Mouse (Mus musculus) left cerebral cortex, postnatal 25 days (tissue): ENCODE measurements around the gene Rrp8. TPM values are rescaled to one million over a fixed set of nuclear protein-coding genes. Genes with fewer than 3 reads are reported as not detected.

ENCODE experiments used
- DNase-seq, 2 experiments: peaks; one replicate each; pipeline ENCODE4 v3.0.0; 2022; ENCODE audit warnings: low spot score in 2 of 2, mixed read lengths in 1 of 2
- intact Hi-C: fragments of 180-260 bp; cut with DNase I; formaldehyde crosslinking; loops from one replicate; pipeline ENCODE4 v1.15.1; 2025
- total RNA-seq, 2 experiments: library from RNA; stranded (reverse); gene quantifications; 2 replicates each; pipeline ENCODE4 v1.2.3; 2021

The Rrp8 gene
- total RNA-seq, 2 experiments from 2014 or later: 11.0 to 12.6 TPM

DNA sequence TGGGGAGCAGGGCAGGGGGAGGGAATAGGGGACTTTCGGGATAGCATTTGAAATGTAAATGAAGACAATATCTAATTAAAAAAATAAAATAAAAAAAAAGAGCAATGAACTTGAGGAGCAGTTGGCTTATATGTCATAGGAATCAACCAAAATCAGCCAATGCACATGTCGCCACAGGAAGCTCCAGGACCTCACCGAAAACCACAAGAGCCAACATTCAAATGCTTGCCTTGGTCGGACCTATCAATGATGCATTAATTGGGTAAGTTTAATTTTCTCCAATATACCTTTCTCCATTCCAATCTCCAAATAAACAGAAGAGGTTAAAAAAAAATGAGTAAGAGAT, 10.2 kb downstream of the Rrp8 start:
- no peak for DNase-seq
- intact Hi-C loops: loop anchor here (1.0 to 2.0 kb wide), 2 partner anchors 20 to 84 kb away; partner anchors contain the start of gene Mrpl17

DNA sequence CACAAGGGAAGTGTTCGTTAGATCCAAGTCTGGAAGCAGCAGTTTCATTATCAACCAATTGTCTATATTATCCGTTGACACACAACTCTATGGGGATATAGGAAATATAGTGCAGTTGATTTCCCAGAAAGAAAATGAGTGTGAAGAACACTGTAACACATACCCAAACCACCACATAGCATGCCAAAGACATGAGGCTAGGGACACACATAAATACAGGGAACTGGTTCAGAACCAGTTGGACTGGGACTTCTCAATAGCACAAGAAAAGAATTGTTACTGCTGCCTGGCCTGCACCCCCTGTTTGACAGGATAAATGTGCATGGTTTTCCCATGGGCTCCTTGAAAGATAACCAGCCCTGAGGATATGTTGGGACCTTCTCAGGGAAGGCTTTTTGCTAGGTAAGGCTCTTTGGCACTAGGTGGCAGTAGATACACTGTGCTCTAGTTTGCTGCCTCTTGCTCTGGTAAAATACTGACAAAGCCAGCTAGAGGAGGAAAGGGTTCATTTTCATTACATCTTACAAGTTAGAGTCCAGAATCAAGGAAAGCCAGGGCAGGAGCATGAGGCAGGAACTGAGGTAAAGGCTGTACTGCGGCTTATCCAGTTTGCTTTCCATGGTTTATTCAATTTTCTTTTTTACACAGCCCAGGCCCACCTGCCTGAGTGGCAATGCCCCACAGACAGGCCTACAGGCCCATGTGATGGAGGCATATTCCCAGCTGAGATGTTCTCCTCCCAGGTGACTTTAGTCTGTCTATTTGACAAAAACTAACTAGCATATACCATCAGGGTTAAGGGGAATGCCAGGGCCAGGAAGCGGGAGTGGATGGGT, 10.8 kb downstream of the Rrp8 start:
- intact Hi-C loops: loop anchor here (1.0 to 2.0 kb wide), 2 partner anchors 20 to 85 kb away; partner anchors contain the start of gene Mrpl17
- DNase-seq: peak; percentile 69 to 82

DNA sequence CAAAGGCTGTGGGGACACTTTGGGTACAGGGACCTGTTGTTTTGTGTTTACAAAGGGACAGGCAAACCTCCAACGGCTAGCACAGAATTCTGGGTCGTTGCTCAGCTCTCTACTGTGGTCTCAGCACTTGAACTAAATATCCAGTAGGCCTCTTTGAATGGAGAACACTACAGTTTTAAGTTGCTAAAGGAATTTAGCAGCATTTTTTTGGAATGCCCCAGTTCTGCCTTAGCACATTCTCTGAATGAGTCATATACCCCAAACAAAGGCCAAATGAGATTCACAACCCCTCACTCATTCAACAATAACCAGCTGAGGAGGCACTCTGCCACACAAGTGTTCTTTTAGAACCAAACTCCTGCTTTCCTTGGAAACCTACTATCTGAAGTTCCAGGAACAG, 15.3 kb downstream of the Rrp8 start:
- intact Hi-C loops: no loop called here

DNA sequence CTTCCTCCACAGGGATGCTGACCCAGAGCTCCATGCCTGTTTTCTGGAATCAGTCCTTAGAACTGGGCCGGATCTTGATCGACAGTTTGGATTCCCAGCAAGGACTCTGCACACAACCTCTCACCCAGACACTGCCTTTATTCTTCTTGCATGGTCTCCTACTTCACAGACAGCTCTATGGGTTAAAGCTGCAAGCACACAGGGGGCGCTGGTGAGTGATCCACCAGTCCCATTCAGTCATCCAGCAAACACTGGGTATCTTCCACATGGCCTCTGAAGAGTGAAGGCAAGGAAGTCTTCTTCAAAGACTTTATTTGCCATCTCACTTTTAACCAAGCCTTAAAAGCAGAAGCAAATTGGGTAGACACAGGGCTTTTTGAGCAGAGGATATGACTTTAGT, 21.8 kb downstream of the Rrp8 start:
- intact Hi-C loops: no loop called here
- DNase-seq: no peak

More for the DNA sequence above, 15.3 kb downstream of the Rrp8 start:
- DNase-seq: peak in 1 of 2 experiments; percentile 35

DNA sequence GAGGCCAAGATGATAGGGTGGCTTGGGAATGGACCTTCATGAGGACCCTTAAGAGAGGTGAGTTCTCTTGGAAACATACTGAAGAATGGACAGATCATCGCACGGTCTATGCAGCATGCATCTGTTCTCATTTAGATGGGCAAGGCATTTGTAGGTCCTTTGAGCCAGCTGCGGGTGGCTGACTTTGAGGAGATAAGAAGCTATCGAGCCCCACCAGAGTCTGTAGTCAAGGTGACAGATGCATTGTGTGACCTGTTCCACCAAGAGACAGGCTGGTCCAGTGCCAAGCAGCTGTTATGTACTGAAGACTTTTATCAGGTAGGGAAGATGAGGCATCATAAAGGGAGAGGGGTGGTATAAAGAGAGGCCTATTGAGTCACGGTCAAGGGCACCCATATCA, 28.5 kb downstream of the Rrp8 start:
- intact Hi-C loops: no loop called here
- no peak for DNase-seq

DNA sequence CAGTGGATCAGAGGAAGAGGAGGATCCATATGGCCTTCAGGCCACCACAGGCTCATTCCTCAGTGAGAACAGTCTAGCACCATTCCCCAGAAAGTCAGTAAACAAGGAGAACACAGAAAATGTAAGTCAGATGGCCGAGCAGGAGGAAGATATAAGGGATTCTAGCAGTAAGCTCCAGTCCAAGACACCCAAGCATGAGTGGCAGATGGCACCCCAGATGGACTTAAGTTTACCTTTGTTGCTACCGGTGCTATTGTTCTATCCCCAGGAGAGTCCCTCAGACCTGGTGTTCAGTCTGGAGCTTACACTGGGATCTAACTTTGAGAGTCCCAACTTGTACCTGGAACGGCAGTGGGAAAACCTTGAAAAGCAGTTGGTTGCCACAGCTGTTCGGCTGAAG, 33.4 kb downstream of the Rrp8 start:
- no peak for DNase-seq
- intact Hi-C loops: no loop called here

DNA sequence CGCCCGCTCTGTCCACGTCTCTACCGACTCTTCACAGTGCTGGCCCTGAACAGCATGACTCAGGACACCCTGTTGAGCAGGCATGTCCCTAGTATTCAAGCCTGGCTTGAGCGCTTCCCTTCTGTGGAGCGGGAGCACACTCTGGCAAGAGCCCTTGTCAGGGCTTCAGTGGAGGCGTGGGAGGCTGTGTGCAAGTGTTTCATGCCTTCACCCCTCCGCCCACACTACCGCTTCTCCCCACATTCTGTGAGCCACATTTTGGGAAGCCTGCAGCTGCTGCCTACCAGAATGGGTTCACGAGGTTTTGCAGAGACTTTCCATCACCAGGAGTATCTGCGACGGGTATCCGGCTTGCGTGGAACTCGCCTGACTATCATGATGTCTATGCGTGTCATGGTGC, 34.0 kb downstream of the Rrp8 start:
- intact Hi-C loops: no loop called here
- DNase-seq: peak in 1 of 2 experiments; percentile 66

DNA sequence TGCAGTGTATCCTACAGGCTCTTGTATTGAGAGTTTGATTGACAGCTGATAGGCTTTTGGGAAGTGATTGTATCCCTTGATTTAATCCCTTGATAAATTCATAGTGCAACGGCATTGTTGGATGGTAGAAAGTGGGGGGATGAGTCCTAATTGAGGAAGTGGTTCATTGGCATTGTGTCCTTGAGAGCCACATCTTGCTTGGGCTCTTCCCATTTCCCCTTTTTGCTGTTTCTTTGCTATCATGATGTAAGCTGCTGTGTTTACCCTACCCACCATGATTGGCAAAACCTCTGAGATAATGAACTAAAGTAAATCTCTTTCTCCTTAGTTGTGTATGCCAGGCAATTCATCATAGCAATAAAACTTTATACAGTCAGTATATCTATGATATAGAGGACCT, 46.3 kb downstream of the Rrp8 start:
- intact Hi-C loops: no loop called here
- no peak for DNase-seq

DNA sequence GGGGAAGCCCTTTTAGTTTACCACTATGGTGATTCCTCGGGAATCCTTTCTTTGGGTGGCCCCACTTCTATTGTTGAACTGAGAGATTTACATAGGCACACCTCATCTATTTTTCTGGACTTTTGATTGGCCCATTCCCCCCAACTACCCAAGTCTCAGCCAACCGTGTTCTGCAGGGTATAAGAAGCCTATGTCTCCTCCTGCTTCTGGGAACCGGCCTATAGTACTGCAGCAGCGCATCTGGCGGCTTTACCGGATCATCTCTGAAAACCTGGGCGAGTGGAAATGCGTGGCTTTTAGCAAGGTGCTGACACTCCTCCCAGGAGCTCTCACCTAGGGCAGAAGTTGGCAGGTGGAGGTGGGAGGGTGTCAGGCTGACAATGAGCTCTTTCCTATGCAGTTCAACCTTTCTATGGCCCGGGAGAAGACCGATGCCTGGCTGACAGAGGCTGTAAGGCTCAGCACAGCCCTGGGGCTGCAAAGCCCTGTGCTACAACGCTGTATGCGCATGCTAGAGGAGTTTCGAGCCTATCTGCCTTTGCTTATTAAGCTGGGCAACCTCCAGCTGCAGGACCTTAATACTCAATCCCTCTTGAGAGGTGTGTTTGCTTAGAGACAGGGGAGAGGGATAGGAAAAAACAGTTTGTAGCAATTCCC, 51.5 kb downstream of the Rrp8 start:
- intact Hi-C loops: no loop called here
- no peak for DNase-seq

Other genes starting within 250 kb of the Rrp8 start
- 100 to 1,000 TPM; 103 to 111 TPM for gene Smpd1, start 183.0 kb downstream of the Rrp8 start, total RNA-seq
- 100 to 1,000 TPM; 433 to 466 TPM for gene Apbb1, start 155.7 kb downstream of the Rrp8 start, total RNA-seq
- under 1 TPM; 0.39 to 0.55 TPM for gene Hpx, start 137.2 kb downstream of the Rrp8 start, total RNA-seq
- 100 to 1,000 TPM; 149 to 152 TPM for gene Trim3, start 103.8 kb downstream of the Rrp8 start, total RNA-seq
- gene Timm10b, start 97.3 kb downstream of the Rrp8 start, total RNA-seq: 10 to 100 TPM; 62.8 to 69.2 TPM
- gene Arfip2, start 97.0 kb downstream of the Rrp8 start, total RNA-seq: 100 to 1,000 TPM; 102 to 106 TPM
- 10 to 100 TPM in 1 of 2 experiments, 1 to 10 TPM in 1; 9.9 to 18.2 TPM for gene Gm45799, start 96.8 kb downstream of the Rrp8 start, total RNA-seq
- 1 to 10 TPM; 4.6 to 5.6 TPM for gene Dnhd1, start 86.6 kb downstream of the Rrp8 start, total RNA-seq
- gene Ilk, start 793 bp downstream of the Rrp8 start, total RNA-seq: 10 to 100 TPM; 75.7 to 77.6 TPM
- gene Taf10, start 7.0 kb upstream of the Rrp8 start, total RNA-seq: 100 to 1,000 TPM; 116 to 119 TPM
- gene Tpp1, start 14.8 kb upstream of the Rrp8 start, total RNA-seq: 10 to 100 TPM; 54.2 to 60.3 TPM
- gene Dchs1, start 50.3 kb upstream of the Rrp8 start, total RNA-seq: 10 to 100 TPM; 10.9 to 11.3 TPM
- 100 to 1,000 TPM in 1 of 2 experiments, 10 to 100 TPM in 1; 98.3 to 105 TPM for gene Mrpl17, start 73.7 kb upstream of the Rrp8 start, total RNA-seq
- gene Gm4070, start 216.6 kb upstream of the Rrp8 start, total RNA-seq: 1 to 10 TPM in 1 of 2 experiments, under 1 TPM in 1; 0.92 to 1.1 TPM